8 mouse cellular contexts compared by ENCODE assay signal in genomic region chr13:60099469-60100129, GRCm38 (mm10).
DNase-seq lines count a peak whose midpoint lies in the region; ATAC-seq and TF ChIP-seq lines count a peak whose summit lies in the region.

No protein-coding gene starts in this region.

- peak; percentile 59 for TF ChIP-seq CTCF in midbrain, postnatal 0 days (IDR thresholded peaks at IDR 0.05)

- WGBS in midbrain, postnatal 0 days = 60% methylated on average over 14 of the region's 14 CpGs
- whole genome bisulfite sequencing in midbrain, embryonic 10.5 days = 87% methylated on average over 14 of the region's 14 CpGs
- WGBS in limb, embryonic 10.5 days = 82% methylated on average over 14 of the region's 14 CpGs
- 58% methylated on average over 14 of the region's 14 CpGs for WGBS in stomach, embryonic 16.5 days

- H3K4me1 ChIP-seq in midbrain, postnatal 0 days (ENCODE audit: insufficient read depth, low read length) = no peaks in the 10 kb centered on the region
- no peaks in the 10 kb centered on the region for H3K4me1 ChIP-seq in midbrain, embryonic 10.5 days
- H3K4me1 ChIP-seq in limb, embryonic 10.5 days = peaks cover 65% of the 10 kb centered on the region
- no peaks in the 10 kb centered on the region for H3K4me1 ChIP-seq in stomach, embryonic 16.5 days (ENCODE audit: control insufficient read depth, insufficient read depth, low read length)

- no peaks in the 10 kb centered on the region for H3K27me3 ChIP-seq in midbrain, postnatal 0 days (ENCODE audit: insufficient read depth, low read length)
- H3K27me3 ChIP-seq in midbrain, embryonic 10.5 days (ENCODE audit: low read depth, poor library complexity, severe bottlenecking) = no peaks in the 10 kb centered on the region
- H3K27me3 ChIP-seq in limb, embryonic 10.5 days (ENCODE audit: low read depth, poor library complexity, severe bottlenecking) = no peaks in the 10 kb centered on the region
- H3K27me3 ChIP-seq in stomach, embryonic 16.5 days (ENCODE audit: control insufficient read depth, insufficient read depth, low read length) = no peaks in the 10 kb centered on the region

- no peaks in the 10 kb centered on the region for H3K36me3 ChIP-seq in midbrain, postnatal 0 days (ENCODE audit: insufficient read depth, low read length)
- no peaks in the 10 kb centered on the region for H3K36me3 ChIP-seq in midbrain, embryonic 10.5 days
- H3K36me3 ChIP-seq in limb, embryonic 10.5 days = no peaks in the 10 kb centered on the region
- no peaks in the 10 kb centered on the region for H3K36me3 ChIP-seq in stomach, embryonic 16.5 days (ENCODE audit: control insufficient read depth, insufficient read depth, low read length)

- no peak for ATAC-seq in midbrain, postnatal 0 days (ENCODE audit: low FRiP score)
- peak; percentile 68 for ATAC-seq in stomach, embryonic 16.5 days (ENCODE audit: insufficient read depth, low FRiP score)

- H3K4me2 ChIP-seq in midbrain, postnatal 0 days (ENCODE audit: low read depth, low read length, poor library complexity, severe bottlenecking) = no peak overlapping the region
- no peak overlapping the region for H3K4me2 ChIP-seq in stomach, embryonic 16.5 days (ENCODE audit: low read depth, low read length)

- peak; percentile 52 to 61 for DNase-seq in cerebellum, postnatal 10 days
- DNase-seq in cerebellum, postnatal 25 days = no peak
- peak; percentile 44 for DNase-seq in midbrain, postnatal 0 days (ENCODE audit: low spot score)
- no peak for DNase-seq in midbrain, embryonic 10.5 days (ENCODE audit: low spot score)
- no peak for DNase-seq in limb, embryonic 10.5 days (ENCODE audit: low spot score)
- DNase-seq in cerebellum, adult 9-10 months = no peak
- DNase-seq in natural killer cell, adult 2 months (ENCODE audit: low spot score in 2 of 2) = no peak

- H3K9me3 ChIP-seq in midbrain, postnatal 0 days (ENCODE audit: low read length) = no peaks in the 10 kb centered on the region
- peaks cover 13% of the 10 kb centered on the region; the same call in 1 of the 2 replicates for H3K9me3 ChIP-seq in midbrain, embryonic 10.5 days (replicated peaks)
- no peaks in the 10 kb centered on the region for H3K9me3 ChIP-seq in limb, embryonic 10.5 days (replicated peaks)
- no peaks in the 10 kb centered on the region for H3K9me3 ChIP-seq in stomach, embryonic 16.5 days (replicated peaks; ENCODE audit: control insufficient read depth, low read length)

- no peak overlapping the region for H3K4me3 ChIP-seq in midbrain, postnatal 0 days (ENCODE audit: low read depth, low read length)
- H3K4me3 ChIP-seq in midbrain, embryonic 10.5 days = no peak overlapping the region
- H3K4me3 ChIP-seq in limb, embryonic 10.5 days = no peak overlapping the region
- no peak overlapping the region for H3K4me3 ChIP-seq in stomach, embryonic 16.5 days (replicated peaks; ENCODE audit: low read length)

- no peak overlapping the region for H3K27ac ChIP-seq in midbrain, postnatal 0 days (ENCODE audit: low read depth, low read length)
- H3K27ac ChIP-seq in midbrain, embryonic 10.5 days (replicated peaks) = no peak overlapping the region
- peak overlapping the region; percentile 66; the same call in 1 of the 2 replicates for H3K27ac ChIP-seq in limb, embryonic 10.5 days
- peak overlapping the region; percentile 61 for H3K27ac ChIP-seq in stomach, embryonic 16.5 days (ENCODE audit: low read length)

- H3K9ac ChIP-seq in midbrain, postnatal 0 days (replicated peaks; ENCODE audit: low read length, poor library complexity, severe bottlenecking) = no peak overlapping the region
- H3K9ac ChIP-seq in stomach, embryonic 16.5 days (ENCODE audit: low read length) = no peak overlapping the region

Comparison
In these comparisons a context has a peak if more than half of its experiments do, and no peak if none do; other contexts are left out.
1. DNase-seq: peak in cerebellum, postnatal 10 days (2 of 2) and midbrain, postnatal 0 days (single experiment); none in cerebellum, postnatal 25 days (0 of 2), midbrain, embryonic 10.5 days (single experiment), limb, embryonic 10.5 days (single experiment), cerebellum, adult 9-10 months (single experiment) and natural killer cell, adult 2 months (0 of 2).
2. H3K27ac ChIP-seq: peak in limb, embryonic 10.5 days (single experiment) and stomach, embryonic 16.5 days (single experiment); none in midbrain, postnatal 0 days (single experiment) and midbrain, embryonic 10.5 days (single experiment).